Mouse (Mus musculus) MEL (cell line): ENCODE measurements at regions not wholly inside any gene's neighbourhood (a gene's known extent, or its start where the extent isn't known, plus 50 kb on each side); places are given as distances from the start of the nearest gene placed in this dataset.

Experiments used
- DNase-seq: peaks from one replicate; pipeline ENCODE4 v3.0.0; 2011; ENCODE audit warnings: low read depth, low spot score
- H3K27ac ChIP-seq: 2 replicates; pipeline ENCODE4 v1.5.1; 2012; ENCODE audit warnings: low read depth, mild to moderate bottlenecking, control low read depth, low read length, moderate library complexity; ENCODE audit not compliant: control insufficient read depth
- H3K27me3 ChIP-seq, 2 experiments: fragments of 150-350 bp in 1 of 2; sonication (generic) in 1 of 2; 2 replicates each; pipeline ENCODE4 v1.6.1; 2012; ENCODE audit warnings: low read length in 2 of 2, mild to moderate bottlenecking in 2 of 2, improper control_type of control experiment in 1 of 2, moderate library complexity in 1 of 2; ENCODE audit not compliant: insufficient read depth in 2 of 2, control insufficient read depth in 1 of 2
- H3K36me3 ChIP-seq, 2 experiments: 2 replicates each; pipeline ENCODE4 v1.6.1; 2012 to 2014; ENCODE audit warnings: low read length in 2 of 2, improper control_type of control experiment in 1 of 2, inconsistent platforms in 1 of 2, mild to moderate bottlenecking in 1 of 2; ENCODE audit not compliant: insufficient read depth in 2 of 2, control insufficient read depth in 1 of 2
- H3K4me1 ChIP-seq, 2 experiments: fragments of 150-350 bp in 1 of 2; sonication (generic) in 1 of 2; 2 replicates each; pipeline ENCODE4 v1.6.1; 2012; ENCODE audit warnings: low read length in 2 of 2, improper control_type of control experiment in 1 of 2, mild to moderate bottlenecking in 1 of 2; ENCODE audit not compliant: insufficient read depth in 2 of 2, control insufficient read depth in 1 of 2
- H3K4me3 ChIP-seq, 2 experiments: fragments of 150-350 bp in 1 of 2; sonication (generic) in 1 of 2; 2 replicates each; pipeline ENCODE4 v1.5.1; 2012; ENCODE audit warnings: low read depth in 2 of 2, low read length in 2 of 2, mild to moderate bottlenecking in 2 of 2, moderate library complexity in 2 of 2, control low read depth in 1 of 2, improper control_type of control experiment in 1 of 2; ENCODE audit not compliant: control insufficient read depth in 1 of 2, insufficient read depth in 1 of 2
- H3K79me2 ChIP-seq: 2 replicates; pipeline ENCODE4 v1.6.1; 2012; ENCODE audit warnings: mild to moderate bottlenecking, low read length, moderate library complexity; ENCODE audit not compliant: control insufficient read depth, poor library complexity, insufficient read depth
- H3K9ac ChIP-seq: 2 replicates; pipeline ENCODE4 v1.6.1; 2012; ENCODE audit warnings: low read depth, mild to moderate bottlenecking, control low read depth, low read length, moderate library complexity; ENCODE audit not compliant: control insufficient read depth, poor library complexity, severe bottlenecking
- H3K9me3 ChIP-seq: fragments of 150-350 bp; sonication (generic); replicated peaks from 2 replicates; pipeline ENCODE4 v1.6.1; 2012; ENCODE audit warnings: mild to moderate bottlenecking, low read length, improper control_type of control experiment, moderate library complexity; ENCODE audit not compliant: insufficient read depth
- CHD1 ChIP-seq: IDR thresholded peaks from 2 replicates; pipeline ENCODE4 v1.6.1; 2012; ENCODE audit warnings: low read depth, mild to moderate bottlenecking, inconsistent platforms, low read length, improper control_type of control experiment
- E2F4 ChIP-seq: IDR thresholded peaks from 2 replicates; pipeline ENCODE4 v1.6.1; 2011; ENCODE audit warnings: low read depth, low read length, improper control_type of control experiment, borderline replicate concordance
- EP300 ChIP-seq, 2 experiments: IDR thresholded peaks; 2 replicates each; pipeline ENCODE4 v1.6.1; 2011; ENCODE audit warnings: improper control_type of control experiment in 2 of 2, low read length in 2 of 2, low read depth in 1 of 2, mild to moderate bottlenecking in 1 of 2
- ETS1 ChIP-seq: IDR thresholded peaks from 2 replicates; pipeline ENCODE4 v1.6.1; 2012; ENCODE audit warnings: low read depth, mild to moderate bottlenecking, inconsistent platforms, low read length, improper control_type of control experiment, moderate library complexity
- GABPA ChIP-seq: IDR thresholded peaks from 2 replicates; pipeline ENCODE4 v1.6.1; 2012; ENCODE audit warnings: low read depth, mild to moderate bottlenecking, inconsistent platforms, low read length, improper control_type of control experiment, moderate library complexity
- GATA1 ChIP-seq: IDR thresholded peaks from 2 replicates; pipeline ENCODE4 v1.6.1; 2011; ENCODE audit warnings: low read depth, low read length, improper control_type of control experiment
- KAT2A ChIP-seq: conservative IDR thresholded peaks from 2 replicates; pipeline ENCODE4 v1.6.1; 2012; ENCODE audit warnings: low read depth, low read length, improper control_type of control experiment, inconsistent platforms
- MAX ChIP-seq: IDR thresholded peaks from 2 replicates; pipeline ENCODE4 v1.6.1; 2011; ENCODE audit warnings: low read length, improper control_type of control experiment
- MAZ ChIP-seq: IDR thresholded peaks from 2 replicates; pipeline ENCODE4 v1.6.1; 2012; ENCODE audit warnings: low read depth, mild to moderate bottlenecking, inconsistent platforms, low read length, improper control_type of control experiment
- MEF2A ChIP-seq: IDR thresholded peaks from 2 replicates; pipeline ENCODE4 v1.6.1; 2014; ENCODE audit warnings: low read depth, mild to moderate bottlenecking, inconsistent platforms, low read length, improper control_type of control experiment; ENCODE audit not compliant: poor library complexity, insufficient replicate concordance, severe bottlenecking; ENCODE audit errors: extremely low read depth
- MYC ChIP-seq: IDR thresholded peaks from 2 replicates; pipeline ENCODE4 v1.6.1; 2011; ENCODE audit warnings: low read depth, mild to moderate bottlenecking, low read length, improper control_type of control experiment, moderate library complexity
- NELFE ChIP-seq: IDR thresholded peaks from 2 replicates; pipeline ENCODE4 v1.6.1; 2011; ENCODE audit warnings: low read depth, low read length, improper control_type of control experiment
- POLR2AphosphoS5 ChIP-seq: IDR thresholded peaks from 2 replicates; pipeline ENCODE4 v1.6.1; 2012; ENCODE audit warnings: low read depth, borderline replicate concordance, mild to moderate bottlenecking, inconsistent platforms, low read length, moderate library complexity, mixed read lengths
- RAD21 ChIP-seq: IDR thresholded peaks from 2 replicates; pipeline ENCODE4 v1.6.1; 2011; ENCODE audit warnings: mild to moderate bottlenecking, low read depth, low read length, improper control_type of control experiment
- SMC3 ChIP-seq: IDR thresholded peaks from 2 replicates; pipeline ENCODE4 v1.6.1; 2011; ENCODE audit warnings: low read depth, low read length, improper control_type of control experiment
- TCF12 ChIP-seq: IDR thresholded peaks from 2 replicates; pipeline ENCODE4 v1.6.1; 2014; ENCODE audit warnings: low read depth, mild to moderate bottlenecking, inconsistent platforms, low read length, improper control_type of control experiment, moderate library complexity
- USF2 ChIP-seq, 2 experiments: IDR thresholded peaks; 2 replicates each; pipeline ENCODE4 v1.6.1; 2011 to 2012; ENCODE audit warnings: improper control_type of control experiment in 2 of 2, low read length in 2 of 2, borderline replicate concordance in 1 of 2, inconsistent platforms in 1 of 2, low read depth in 1 of 2, mild to moderate bottlenecking in 1 of 2; ENCODE audit not compliant: insufficient read depth in 1 of 2
- ZNF384 ChIP-seq: IDR thresholded peaks from 2 replicates; pipeline ENCODE4 v1.6.1; 2012; ENCODE audit warnings: low read depth, mild to moderate bottlenecking, inconsistent platforms, low read length, improper control_type of control experiment

- Histone ChIP-seq H3K9ac (no peak overlapping the region), H3K36me3 (peaks cover 6 to 9% of the 10 kb centered on the region in 2 experiments)
- no peak for TF ChIP-seq E2F4
- TF ChIP-seq TCF12, result no peak
- no peak for TF ChIP-seq EP300 (IDR thresholded peaks at IDR 0.05; ENCODE audit: low read depth in 1 of 2, low read length in 2 of 2)
- TF ChIP-seq MAZ, result no peak
- no peak for TF ChIP-seq ZNF384
- no peak for TF ChIP-seq SMC3
- no peak for TF ChIP-seq MEF2A
- no peak for TF ChIP-seq KAT2A
- TF ChIP-seq NELFE, result no peak
- TF ChIP-seq GABPA, result no peak
- TF ChIP-seq GATA1, result no peak
- TF ChIP-seq, all 39 proteins: peak for 0
- peaks cover 0 to 3% of the 10 kb centered on the region in 2 experiments; a peak in 2 of 4 replicates for H3K4me1 ChIP-seq
- H3K27ac ChIP-seq, result no peak overlapping the region
- H3K79me2 ChIP-seq, result no peaks in the 10 kb centered on the region
- no peaks in the 10 kb centered on the region for H3K27me3 ChIP-seq
- DNase-seq, result no peak
- H3K4me3 ChIP-seq, result no peak overlapping the region
- H3K9me3 ChIP-seq, result no peaks in the 10 kb centered on the region
These were observed 69.6 kb upstream of the Fut8 start for GRCm38 (mm10) chr12:77168367-77168766.

- peaks cover 10 to 11% of the 10 kb centered on the region in 2 experiments for H3K4me1 ChIP-seq
- H3K9ac ChIP-seq, result no peak overlapping the region
- DNase-seq, result no peak
- H3K4me3 ChIP-seq, result no peak overlapping the region
- H3K9me3 ChIP-seq, result no peaks in the 10 kb centered on the region
- H3K36me3 ChIP-seq, result peaks cover 9 to 20% of the 10 kb centered on the region in 2 experiments
- no peaks in the 10 kb centered on the region for H3K27me3 ChIP-seq
- H3K27ac ChIP-seq, result no peak overlapping the region
- TF ChIP-seq MAX, result 0 out of 2 replicates have a peak, but pooled peaks have one; percentile 23
- TF ChIP-seq MYC, result 0 out of 2 replicates have a peak, but pooled peaks have one; percentile 16
- TF ChIP-seq GABPA, result no peak
- TF ChIP-seq POLR2AphosphoS5, result no peak
- TF ChIP-seq USF2 (IDR thresholded peaks at IDR 0.05; ENCODE audit: borderline replicate concordance in 1 of 2, insufficient read depth in 1 of 2, low read depth in 1 of 2, low read length in 2 of 2), result no peak
- TF ChIP-seq GATA1, result peak; percentile 41
- no peak for TF ChIP-seq CHD1
- peak; percentile 54; the same call in 1 of the 2 replicates for TF ChIP-seq ETS1
- peak; percentile 25; the same call in 1 of the 2 replicates for TF ChIP-seq NELFE
- TF ChIP-seq EP300 (IDR thresholded peaks at IDR 0.05; ENCODE audit: low read depth in 1 of 2, low read length in 2 of 2), result peak; percentile 57 to 66
- TF ChIP-seq TCF12, result peak; percentile 55
- TF ChIP-seq RAD21, result no peak
- H3K79me2 ChIP-seq, result no peaks in the 10 kb centered on the region; the same call in 1 of the 2 replicates
These were observed 81.2 kb upstream of the Fut8 start for GRCm38 (mm10) chr12:77156698-77157097.
